Mouse (Mus musculus) embryonic facial prominence, embryonic 11.5 days (tissue): ENCODE measurements around the gene Mmab. TPM values are rescaled to one million over a fixed set of nuclear protein-coding genes. Genes with fewer than 3 reads are reported as not detected.

Experiments used
- ATAC-seq: fragments of 200-750 bp; cut with Nextera tagmentation; replicated peaks from 2 replicates; pipeline ENCODE4 v1.8.0; 2017; ENCODE audit warnings: low read depth; ENCODE audit not compliant: insufficient number of reproducible peaks, low FRiP score, low TSS enrichment
- DNase-seq: peaks from one replicate; pipeline ENCODE4 v3.0.0-alpha.2; 2015; ENCODE audit warnings: low spot score
- H3K27ac ChIP-seq: fragments of 300-500 bp; sonication (generic); replicated peaks from 2 replicates; pipeline ENCODE4 v1.5.1; 2014; ENCODE audit warnings: mild to moderate bottlenecking, low read depth, low read length, control low read depth
- H3K27me3 ChIP-seq: fragments of 300-500 bp; sonication (generic); 2 replicates; pipeline ENCODE4 v1.6.1; 2014; ENCODE audit warnings: mild to moderate bottlenecking, low read length, moderate library complexity, mixed read lengths; ENCODE audit not compliant: control insufficient read depth, insufficient read depth
- H3K36me3 ChIP-seq: fragments of 300-500 bp; sonication (generic); replicated peaks from 2 replicates; pipeline ENCODE4 v1.6.1; 2014; ENCODE audit warnings: low read depth, mild to moderate bottlenecking, low read length, moderate library complexity, mixed read lengths; ENCODE audit not compliant: control insufficient read depth, insufficient read depth
- H3K4me1 ChIP-seq: fragments of 300-500 bp; sonication (generic); 2 replicates; pipeline ENCODE4 v1.6.1; 2014; ENCODE audit warnings: low read length, mixed read lengths; ENCODE audit not compliant: control insufficient read depth, insufficient read depth
- H3K4me2 ChIP-seq: fragments of 300-500 bp; sonication (generic); 2 replicates; pipeline ENCODE4 v1.6.1; 2014; ENCODE audit warnings: low read depth, mild to moderate bottlenecking, control low read depth, low read length, moderate library complexity
- H3K4me3 ChIP-seq: fragments of 300-500 bp; sonication (generic); 2 replicates; pipeline ENCODE4 v1.5.1; 2014; ENCODE audit warnings: low read depth, low read length, control low read depth
- H3K9ac ChIP-seq: fragments of 300-500 bp; sonication (generic); replicated peaks from 2 replicates; pipeline ENCODE4 v1.6.1; 2014; ENCODE audit warnings: mild to moderate bottlenecking, control low read depth, low read length
- H3K9me3 ChIP-seq: fragments of 300-500 bp; sonication (generic); replicated peaks from 2 replicates; pipeline ENCODE4 v1.6.1; 2016; ENCODE audit warnings: mild to moderate bottlenecking, low read length, inconsistent platforms, mixed read lengths; ENCODE audit not compliant: control insufficient read depth
- WGBS: fragments of 180-500 bp; shearing (Covaris S2); extraction: QIAGEN DNeasy Blood & Tissue Kit; methylation state at CpG from one replicate; pipeline ENCODE4 v1.1.7; 2014; 5-methylcytosine and 5-hydroxymethylcytosine counted together
- polyA plus RNA-seq: library from polyadenylated mRNA; unstranded; fragments of >200 nt; fragmentation: Nextera tagmentation; extraction: Ambion mirVana; gene quantifications from 2 replicates; pipeline ENCODE4 v1.2.1, GENCODE M21; 2014

The Mmab gene
- polyA plus RNA-seq, 1 experiment from 2014 or later, result 27.2 TPM

GRCm38 (mm10) chr5:114456287-114456686 lies 12.4 kb upstream of the Mmab start:
- H3K27ac ChIP-seq, result no peak overlapping the region
- no peaks in the 10 kb centered on the region for H3K9me3 ChIP-seq
- no peak overlapping the region for H3K9ac ChIP-seq
- H3K4me3 ChIP-seq, result no peak overlapping the region
- WGBS, result 79% methylated on average over 9 of the region's 9 CpGs
- no peaks in the 10 kb centered on the region for H3K27me3 ChIP-seq
- DNase-seq (no peak), ATAC-seq (no peak)
- H3K4me1 ChIP-seq, result no peaks in the 10 kb centered on the region
- H3K4me2 ChIP-seq, result no peak overlapping the region
- H3K36me3 ChIP-seq, result no peaks in the 10 kb centered on the region; the same call in none of the 2 replicates

- no peak overlapping the region for H3K27ac ChIP-seq
- 86% methylated on average over 4 of the region's 4 CpGs for WGBS
- H3K9me3 ChIP-seq, result no peaks in the 10 kb centered on the region
- H3K36me3 ChIP-seq, result no peaks in the 10 kb centered on the region; the same call in none of the 2 replicates
- H3K4me2 ChIP-seq, result no peak overlapping the region
- H3K9ac ChIP-seq, result no peak overlapping the region
- no peaks in the 10 kb centered on the region for H3K27me3 ChIP-seq
- no peak overlapping the region for H3K4me3 ChIP-seq
- ATAC-seq (no peak), DNase-seq (no peak)
- H3K4me1 ChIP-seq, result no peaks in the 10 kb centered on the region; the same call in 1 of the 2 replicates
These were observed 5.2 kb upstream of the Mmab start for GRCm38 (mm10) chr5:114449011-114449410.

GRCm38 (mm10) chr5:114444368-114444692 lies 470 bp upstream of the Mmab start:
- H3K27ac ChIP-seq, result no peak overlapping the region
- ATAC-seq (no peak), DNase-seq (no peak)
- no peaks in the 10 kb centered on the region for H3K9me3 ChIP-seq
- peak overlapping the region; percentile 76 for H3K9ac ChIP-seq
- H3K4me1 ChIP-seq, result no peaks in the 10 kb centered on the region; the same call in 1 of the 2 replicates
- WGBS, result under 1% methylated on average over 21 of the region's 21 CpGs
- H3K4me2 ChIP-seq, result peak overlapping the region; percentile 71
- H3K36me3 ChIP-seq, result no peaks in the 10 kb centered on the region
- no peaks in the 10 kb centered on the region for H3K27me3 ChIP-seq
- H3K4me3 ChIP-seq, result peak overlapping the region; percentile 84

- DNase-seq, result no peak
- H3K4me1 ChIP-seq, result no peaks in the 10 kb centered on the region
- no peak overlapping the region for H3K4me2 ChIP-seq
- no peak overlapping the region for H3K9ac ChIP-seq
- ATAC-seq, result no peak
- no peak overlapping the region for H3K4me3 ChIP-seq
- H3K27ac ChIP-seq, result no peak overlapping the region
- no peaks in the 10 kb centered on the region for H3K27me3 ChIP-seq
- no peaks in the 10 kb centered on the region for H3K9me3 ChIP-seq
- H3K36me3 ChIP-seq, result no peaks in the 10 kb centered on the region; the same call in 1 of the 2 replicates
- WGBS, result 95% methylated on average over 14 of the region's 14 CpGs
These were observed 8.3 kb downstream of the Mmab start for GRCm38 (mm10) chr5:114435588-114435987.

- Histone ChIP-seq H3K4me1 (no peaks in the 10 kb centered on the region), H3K36me3 (no peaks in the 10 kb centered on the region; the same call in 1 of the 2 replicates), H3K4me3 (no peak overlapping the region), H3K9me3 (no peaks in the 10 kb centered on the region), H3K27me3 (no peaks in the 10 kb centered on the region), H3K4me2 (no peak overlapping the region), H3K27ac (no peak overlapping the region), H3K9ac (no peak overlapping the region)
- DNase-seq (no peak), ATAC-seq (no peak)
- WGBS, result 86% methylated on average over 8 of the region's 8 CpGs
These were observed 9.5 kb downstream of the Mmab start for GRCm38 (mm10) chr5:114434359-114434758.

- no peak overlapping the region for H3K4me3 ChIP-seq
- H3K27ac ChIP-seq, result no peak overlapping the region
- no peaks in the 10 kb centered on the region for H3K27me3 ChIP-seq
- no peaks in the 10 kb centered on the region for H3K36me3 ChIP-seq
- no peak for ATAC-seq
- 85% methylated on average over 7 of the region's 7 CpGs for WGBS
- DNase-seq, result no peak
- H3K4me1 ChIP-seq, result no peaks in the 10 kb centered on the region
- no peaks in the 10 kb centered on the region for H3K9me3 ChIP-seq
- no peak overlapping the region for H3K9ac ChIP-seq
- no peak overlapping the region for H3K4me2 ChIP-seq
These were observed 14.1 kb downstream of the Mmab start for GRCm38 (mm10) chr5:114429781-114430180.

- Histone ChIP-seq H3K4me3 (no peak overlapping the region), H3K4me1 (no peaks in the 10 kb centered on the region), H3K36me3 (no peaks in the 10 kb centered on the region), H3K4me2 (no peak overlapping the region), H3K27me3 (no peaks in the 10 kb centered on the region), H3K9me3 (no peaks in the 10 kb centered on the region), H3K9ac (no peak overlapping the region), H3K27ac (no peak overlapping the region)
- WGBS, result 81% methylated on average over 18 of the region's 18 CpGs
- ATAC-seq (no peak), DNase-seq (no peak)
These were observed 15.2 kb downstream of the Mmab start for GRCm38 (mm10) chr5:114428621-114429020.

GRCm38 (mm10) chr5:114426732-114427131 lies 17.1 kb downstream of the Mmab start:
- Histone ChIP-seq H3K4me3 (no peak overlapping the region), H3K36me3 (no peaks in the 10 kb centered on the region), H3K4me1 (no peaks in the 10 kb centered on the region), H3K4me2 (no peak overlapping the region), H3K9me3 (no peaks in the 10 kb centered on the region), H3K27me3 (no peaks in the 10 kb centered on the region), H3K9ac (no peak overlapping the region), H3K27ac (no peak overlapping the region)
- 77% methylated on average over 6 of the region's 6 CpGs for WGBS
- ATAC-seq (no peak), DNase-seq (no peak)
